Mouse (Mus musculus) CD4-positive helper T cell, adult 2 months (primary cell): ENCODE data around the gene Cd160.
A peak's percentile ranks its signal among the peaks of the same experiment; 100 is the strongest.

ENCODE experiments used
- DNase-seq: peaks from one replicate; pipeline ENCODE4 v3.0.0-alpha.2; 2012; ENCODE audit warnings: low read depth, missing footprints, low spot score

The Cd160 gene

GRCm38 (mm10) chr3:96764528-96764927 lies 64.6 kb downstream of the Cd160 start:
- peak; percentile 68 for DNase-seq

- DNase-seq = peak; percentile 39
Observed at GRCm38 (mm10) chr3:96759695-96760094, 69.5 kb downstream of the Cd160 start.

- DNase-seq = no peak
Observed at GRCm38 (mm10) chr3:96757691-96758090, 71.5 kb downstream of the Cd160 start.

GRCm38 (mm10) chr3:96755935-96756334 lies 73.2 kb downstream of the Cd160 start:
- no peak for DNase-seq
